Mouse (Mus musculus): ENCODE results near the gene Pnma5.

GRCm38 (mm10) chrX:73012846-73013245, 24.1 kb downstream of the Pnma5 start:
- TF ChIP-seq CTCF (IDR thresholded peaks at IDR 0.05; ENCODE audit: borderline replicate concordance, insufficient read depth, low read depth, low read length) (no peak), POLR2A (IDR thresholded peaks at IDR 0.05; ENCODE audit: borderline replicate concordance, insufficient read depth, low read length) (no peak)
